In genomic region chr16:91187046-91187445, GRCm38 (mm10) we compare ENCODE assay signal across 17 mouse cellular contexts. TPM values are rescaled to one million over a fixed set of nuclear protein-coding genes. Genes with fewer than 3 reads are reported as not detected.
"Had no signal": no experiment of that assay in that cellular context is flagged by ENCODE, and none has a peak within 500 bp of the region (broad histone marks: within the 10 kb centered on the region; RNA-seq: fewer than 3 reads in every experiment).

No protein-coding gene starts in this region.

- H3K4me3 ChIP-seq: left cerebral cortex, adult 2 months; liver, embryonic 15.5 days; lung, embryonic 15.5 days; megakaryocyte, embryonic 14.5 days; stomach, embryonic 15.5 days had no signal

- DNase-seq: kidney, adult 8-10 months; kidney, postnatal 25 days; layer of hippocampus, postnatal 36 days; lung, adult 18-20 months; lung, postnatal 10 days; lung, postnatal 36 days; midbrain, embryonic 14.5 days; thymus, postnatal 25 days had no signal

- H3K27me3 ChIP-seq: liver, embryonic 15.5 days; lung, embryonic 15.5 days; stomach, embryonic 15.5 days had no signal

- H3K36me3 ChIP-seq: liver, embryonic 15.5 days; lung, embryonic 15.5 days; stomach, embryonic 15.5 days had no signal

- H3K27ac ChIP-seq: kidney, postnatal 0 days; left cerebral cortex, adult 2 months; liver, embryonic 15.5 days; lung, embryonic 15.5 days; stomach, embryonic 15.5 days had no signal

- H3K4me1 ChIP-seq: liver, embryonic 15.5 days; lung, embryonic 15.5 days; stomach, embryonic 15.5 days had no signal

RNA-seq across cellular contexts. Expression of gene Olig2, which starts 38.2 kb away (rescaled TPM):
- polyA plus RNA-seq: intestine, embryonic 14.5 days; kidney, postnatal 0 days; limb, embryonic 11.5 days; liver, embryonic 11.5 days; liver, embryonic 15.5 days; lung, embryonic 15.5 days; stomach, embryonic 15.5 days had no signal
